Mouse (Mus musculus) MEL-GATA-1-ER (cell line): ENCODE data around the gene Armc7.
"Not testable (repeated sequence)": the region's sequence is repeated elsewhere in the genome, so short reads cannot be mapped to it uniquely, and the experiment has no call there.

ENCODE experiments used
- DNase-seq: peaks from one replicate; pipeline ENCODE4 v3.0.0-alpha.2; 2012; ENCODE audit warnings: low read depth; ENCODE audit errors: extremely low read depth

Armc7 gene

GRCm38 (mm10) chr11:115454822-115455221, 20.6 kb upstream of the Armc7 start:
- not testable (repeated sequence) for DNase-seq

GRCm38 (mm10) chr11:115455619-115456018, 19.8 kb upstream of the Armc7 start:
- no peak for DNase-seq

- DNase-seq, result no peak
These were observed 19.3 kb upstream of the Armc7 start for GRCm38 (mm10) chr11:115456182-115456581.

GRCm38 (mm10) chr11:115457405-115457804, 18.1 kb upstream of the Armc7 start:
- DNase-seq, result no peak

GRCm38 (mm10) chr11:115460976-115461375, 14.5 kb upstream of the Armc7 start:
- DNase-seq, result no peak

GRCm38 (mm10) chr11:115461846-115462242, 13.6 kb upstream of the Armc7 start:
- DNase-seq, result no peak

GRCm38 (mm10) chr11:115462243-115462891, 13.1 kb upstream of the Armc7 start, which contains the start of gene Slc16a5:
Gene Slc16a5 (plus strand): TSS chr11:115462474.
- no peak for DNase-seq

- DNase-seq, result no peak
These were observed 12.1 kb upstream of the Armc7 start for GRCm38 (mm10) chr11:115463397-115463796.

GRCm38 (mm10) chr11:115464851-115465250, 10.6 kb upstream of the Armc7 start:
- no peak for DNase-seq

GRCm38 (mm10) chr11:115467217-115467618, 8.2 kb upstream of the Armc7 start:
- DNase-seq, result no peak

GRCm38 (mm10) chr11:115472183-115472582, 3.3 kb upstream of the Armc7 start:
- DNase-seq, result no peak

GRCm38 (mm10) chr11:115473626-115474275, 1.7 kb upstream of the Armc7 start:
- DNase-seq, result peak; percentile 93

GRCm38 (mm10) chr11:115475758-115476237, 331 bp downstream of the Armc7 start:
- DNase-seq, result peak; percentile 19

GRCm38 (mm10) chr11:115476630-115477029, 1.2 kb downstream of the Armc7 start:
- not testable (repeated sequence) for DNase-seq

GRCm38 (mm10) chr11:115477388-115477787, 1.9 kb downstream of the Armc7 start:
- peak; percentile 73 for DNase-seq

GRCm38 (mm10) chr11:115478296-115478938, 3.0 kb downstream of the Armc7 start:
- DNase-seq, result no peak

GRCm38 (mm10) chr11:115481553-115482259, 6.2 kb downstream of the Armc7 start:
- DNase-seq, result no peak

- DNase-seq, result no peak
These were observed 7.8 kb downstream of the Armc7 start for GRCm38 (mm10) chr11:115483278-115483677.

GRCm38 (mm10) chr11:115483726-115484125, 8.3 kb downstream of the Armc7 start:
- peak; percentile 36 for DNase-seq

GRCm38 (mm10) chr11:115485155-115485554, 9.7 kb downstream of the Armc7 start:
- DNase-seq, result no peak

GRCm38 (mm10) chr11:115488551-115489104, 13.2 kb downstream of the Armc7 start:
- DNase-seq, result no peak
